Mouse (Mus musculus) brain, embryonic 14.5 days (tissue): ENCODE measurements around the gene Hoxd3. TPM values are rescaled to one million over a fixed set of nuclear protein-coding genes. Genes with fewer than 3 reads are reported as not detected.

Experiments
- DNase-seq: peaks from one replicate; pipeline ENCODE4 v3.0.0-alpha.2; 2011; ENCODE audit warnings: low read depth
- CTCF ChIP-seq: fragments of 200-500 bp; IDR thresholded peaks from 2 replicates; pipeline ENCODE4 v1.5.1; 2012; ENCODE audit warnings: inconsistent platforms, mild to moderate bottlenecking, moderate library complexity, borderline replicate concordance; ENCODE audit not compliant: insufficient read depth, insufficient read length; ENCODE audit errors: extremely low read depth
- POLR2A ChIP-seq: fragments of 200-500 bp; IDR thresholded peaks from 2 replicates; pipeline ENCODE4 v1.6.1; 2012; ENCODE audit warnings: mild to moderate bottlenecking, inconsistent platforms, borderline replicate concordance; ENCODE audit not compliant: poor library complexity, insufficient read depth, insufficient read length, severe bottlenecking; ENCODE audit errors: extremely low read depth
- polyA plus RNA-seq: library from polyadenylated mRNA; depleted of rRNA; stranded (reverse); fragments of >200 nt; gene quantifications from 2 replicates; pipeline ENCODE4 v1.2.3, GENCODE M21; 2012

Gene Hoxd3
- polyA plus RNA-seq, 1 experiment, result 47.4 TPM

DNA sequence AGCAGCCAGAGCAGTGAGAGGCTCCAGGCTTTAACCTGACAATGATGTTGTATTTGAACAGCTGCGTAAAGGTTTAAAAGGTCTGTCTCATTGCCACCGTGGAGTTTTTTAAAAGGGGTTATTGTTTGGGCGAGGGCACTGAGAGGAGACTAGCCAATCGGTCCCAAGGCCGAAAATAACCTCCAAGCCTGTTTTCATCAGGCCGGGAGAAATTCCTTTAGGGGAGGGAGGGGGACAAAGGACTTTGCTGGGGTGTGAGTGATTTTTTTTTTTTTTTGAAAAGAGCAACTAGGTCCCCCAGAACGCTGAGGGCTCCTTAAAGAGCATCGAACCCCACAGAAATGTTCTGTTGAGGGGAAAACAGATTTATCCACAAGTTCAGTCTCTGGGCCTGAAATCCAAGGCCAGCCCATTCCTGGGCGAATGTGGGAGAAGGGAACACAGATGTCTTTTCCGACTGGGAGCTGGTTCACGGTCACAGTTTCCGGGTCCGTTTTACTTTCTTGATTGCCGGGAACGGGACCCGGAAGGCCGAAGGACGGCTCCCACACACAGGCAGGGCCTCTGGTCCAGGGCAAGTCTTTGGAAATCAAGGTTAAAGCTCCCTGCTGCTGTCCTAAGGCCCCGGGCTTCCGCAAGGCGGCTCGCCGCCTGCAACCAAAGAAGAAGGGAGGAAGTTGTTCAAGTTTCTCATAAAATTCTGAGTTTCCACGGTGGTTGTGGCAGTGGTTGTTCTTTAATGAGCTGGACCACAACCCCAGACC lies 22.0 kb upstream of the Hoxd3 start:
- TF ChIP-seq CTCF, result no peak
- no peak for TF ChIP-seq POLR2A
- no peak for DNase-seq

GRCm38 (mm10) chr2:74690338-74690716 lies 21.4 kb upstream of the Hoxd3 start:
- DNase-seq, result no peak
- TF ChIP-seq CTCF, result no peak
- no peak for TF ChIP-seq POLR2A

DNA sequence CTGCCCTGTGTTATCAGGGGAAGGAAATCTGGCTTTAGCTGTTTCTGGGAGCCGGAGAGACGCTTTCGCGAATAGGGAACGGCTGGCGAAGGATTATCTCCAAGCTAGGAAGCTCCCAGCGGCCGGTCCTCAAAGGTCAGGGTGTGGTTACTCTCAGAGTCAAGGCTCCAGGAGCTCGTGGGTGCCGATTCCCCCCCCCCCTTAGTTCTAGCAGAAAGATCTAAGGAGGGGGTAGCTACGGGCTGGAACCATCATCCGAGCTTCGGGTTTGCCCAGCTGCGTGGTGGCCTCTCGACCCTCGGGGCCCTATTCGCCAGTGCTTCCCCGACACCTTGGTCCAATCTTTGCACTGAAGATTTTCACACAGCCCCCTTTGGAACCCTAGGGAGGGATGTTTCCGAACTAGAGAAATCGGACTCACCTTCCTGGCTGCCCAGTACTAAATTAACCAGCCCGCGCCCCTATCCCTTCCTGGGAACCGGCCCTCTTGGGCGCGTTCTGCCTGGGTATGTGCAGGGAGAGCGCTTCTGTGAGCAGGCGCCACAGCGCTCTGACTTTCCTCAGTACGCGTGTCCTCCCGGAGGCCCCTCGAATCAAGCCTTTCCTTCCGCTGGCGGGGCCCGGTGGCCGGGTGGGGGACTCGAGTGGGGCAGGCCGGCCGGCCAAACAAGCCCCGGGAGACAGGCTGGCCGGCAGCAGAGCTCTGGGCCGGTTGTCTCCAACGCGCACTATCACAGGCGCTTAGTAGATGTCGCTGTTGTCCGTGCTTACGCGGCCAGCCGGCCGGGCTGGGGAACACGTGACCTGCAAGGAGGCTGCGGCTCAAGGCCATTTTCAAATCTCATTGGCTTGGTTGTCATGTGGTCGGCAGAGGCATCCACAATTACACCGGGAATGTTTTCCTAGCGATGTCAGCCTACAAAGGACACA lies 20.4 kb upstream of the Hoxd3 start, which contains the start of gene Hoxd10:
Gene Hoxd10 (plus strand): TSS at position 903 of the 930 bp plus-strand sequence.
- TF ChIP-seq CTCF, result peak; percentile 46
- no peak for TF ChIP-seq POLR2A
- DNase-seq, result peak; percentile 77

- TF ChIP-seq CTCF (no peak), POLR2A (no peak)
These were observed 19.5 kb upstream of the Hoxd3 start for GRCm38 (mm10) chr2:74691995-74692807.

GRCm38 (mm10) chr2:74692808-74693431 lies 18.8 kb upstream of the Hoxd3 start:
- TF ChIP-seq CTCF (no peak), POLR2A (no peak)
- no peak for DNase-seq

More at GRCm38 (mm10) chr2:74691995-74692807, 19.5 kb upstream of the Hoxd3 start:
- DNase-seq, result no peak

DNA sequence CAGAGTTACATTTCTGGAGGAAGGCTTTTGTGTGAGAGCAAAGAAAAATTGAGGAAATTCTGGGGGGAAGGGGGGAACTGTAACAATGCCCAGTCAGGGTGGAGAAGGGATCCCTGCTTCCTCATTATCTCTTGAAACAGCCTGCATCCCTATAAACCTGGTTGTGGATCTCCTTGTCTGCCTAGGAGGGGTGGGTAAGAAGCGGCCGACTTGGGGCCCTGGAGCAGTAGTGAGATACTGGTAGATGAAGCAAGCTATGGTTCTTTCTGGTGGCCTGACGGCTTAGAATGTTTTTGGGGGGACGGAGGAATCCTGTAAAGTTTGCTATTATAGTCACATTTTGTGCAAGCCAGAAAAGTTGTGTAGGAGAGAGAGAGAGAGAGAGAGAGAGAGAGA lies 18.3 kb upstream of the Hoxd3 start:
- TF ChIP-seq POLR2A, result no peak
- no peak for TF ChIP-seq CTCF
- DNase-seq, result no peak

DNA sequence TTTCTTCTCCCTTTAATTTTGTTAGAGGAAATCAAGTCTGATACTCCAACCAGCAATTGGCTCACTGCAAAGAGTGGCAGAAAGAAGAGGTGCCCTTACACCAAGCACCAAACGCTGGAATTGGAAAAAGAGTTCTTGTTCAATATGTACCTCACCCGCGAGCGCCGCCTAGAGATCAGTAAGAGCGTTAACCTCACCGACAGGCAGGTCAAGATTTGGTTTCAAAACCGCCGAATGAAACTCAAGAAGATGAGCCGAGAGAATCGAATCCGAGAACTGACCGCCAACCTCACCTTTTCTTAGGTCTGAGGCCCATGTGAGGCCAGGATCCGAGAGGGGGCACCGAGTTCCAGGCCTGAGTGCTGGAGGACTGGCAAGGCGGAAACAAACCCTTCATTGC lies 17.7 kb upstream of the Hoxd3 start:
- no peak for DNase-seq
- TF ChIP-seq CTCF, result peak; percentile 36; the same call in 1 of the 2 replicates
- no peak for TF ChIP-seq POLR2A

DNA sequence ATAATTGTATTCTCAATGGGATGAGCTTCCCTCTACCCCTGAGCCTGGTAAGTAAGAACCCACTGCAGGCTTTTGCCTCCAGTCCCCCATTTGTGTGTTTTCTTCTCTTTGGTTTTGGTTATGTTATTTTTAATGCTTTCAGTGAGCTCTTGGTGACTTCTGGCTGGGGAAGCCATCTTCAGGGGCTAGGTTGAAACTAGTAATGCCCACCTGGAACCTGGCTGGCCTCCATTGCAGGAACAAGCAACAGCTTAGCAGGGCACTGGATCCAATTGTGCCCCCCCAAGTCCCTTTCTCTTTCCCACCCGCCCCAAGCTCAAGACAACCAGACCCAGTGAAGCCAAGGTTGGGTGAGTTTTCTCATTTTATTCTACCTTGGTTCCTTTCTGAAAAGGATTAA lies 16.3 kb upstream of the Hoxd3 start:
- no peak for DNase-seq
- TF ChIP-seq POLR2A (no peak), CTCF (no peak)

GRCm38 (mm10) chr2:74695813-74696430 lies 15.8 kb upstream of the Hoxd3 start:
- DNase-seq, result no peak

More at GRCm38 (mm10) chr2:74695813-74696430, 15.8 kb upstream of the Hoxd3 start:
- TF ChIP-seq POLR2A (no peak), CTCF (no peak)
